Mouse (Mus musculus) NIH3T3 (cell line): ENCODE measurements around the gene Lrrc63.
"Not testable (repeated sequence)": the region's sequence is repeated elsewhere in the genome, so short reads cannot be mapped to it uniquely, and the experiment has no call there.

Experiments
- DNase-seq: peaks from one replicate; pipeline ENCODE4 v3.0.0-alpha.2; 2012; ENCODE audit warnings: low read depth

The Lrrc63 gene

GRCm38 (mm10) chr14:75130501-75131318 lies at the start of gene Lrrc63, which contains the start of gene Lcp1:
TSS of gene Lrrc63 (minus strand) at chr14:75130881.
TSS of gene Lcp1 (plus strand) at chr14:75131101.
- DNase-seq, result no peak

- no peak for DNase-seq
Observed at GRCm38 (mm10) chr14:75179255-75179963, 48.7 kb upstream of the Lrrc63 start.

GRCm38 (mm10) chr14:75178801-75179211 lies 48.1 kb upstream of the Lrrc63 start:
- DNase-seq, result no peak

- no peak for DNase-seq
Observed at GRCm38 (mm10) chr14:75178384-75178793, 47.7 kb upstream of the Lrrc63 start.

GRCm38 (mm10) chr14:75177400-75177799 lies 46.7 kb upstream of the Lrrc63 start:
- DNase-seq, result no peak

GRCm38 (mm10) chr14:75176425-75177045 lies 45.9 kb upstream of the Lrrc63 start:
- DNase-seq, result no peak

- DNase-seq, result no peak
Observed at GRCm38 (mm10) chr14:75175781-75176180, 45.1 kb upstream of the Lrrc63 start.

GRCm38 (mm10) chr14:75174731-75175555 lies 44.3 kb upstream of the Lrrc63 start:
- DNase-seq, result no peak

- no peak for DNase-seq
Observed at GRCm38 (mm10) chr14:75174296-75174695, 43.6 kb upstream of the Lrrc63 start.

- DNase-seq, result no peak
Observed at GRCm38 (mm10) chr14:75170546-75170945, 39.9 kb upstream of the Lrrc63 start.

- DNase-seq, result no peak
Observed at GRCm38 (mm10) chr14:75168501-75168900, 37.8 kb upstream of the Lrrc63 start.

GRCm38 (mm10) chr14:75165574-75166131 lies 35.0 kb upstream of the Lrrc63 start:
- no peak for DNase-seq

- DNase-seq, result no peak
Observed at GRCm38 (mm10) chr14:75164345-75164744, 33.7 kb upstream of the Lrrc63 start.

- DNase-seq, result no peak
Observed at GRCm38 (mm10) chr14:75163866-75164265, 33.2 kb upstream of the Lrrc63 start.

- no peak for DNase-seq
Observed at GRCm38 (mm10) chr14:75159375-75159774, 28.7 kb upstream of the Lrrc63 start.

- DNase-seq, result no peak
Observed at GRCm38 (mm10) chr14:75154481-75154880, 23.8 kb upstream of the Lrrc63 start.

GRCm38 (mm10) chr14:75151146-75151545 lies 20.5 kb upstream of the Lrrc63 start:
- no peak for DNase-seq

- DNase-seq, result no peak
Observed at GRCm38 (mm10) chr14:75150653-75151052, 20.0 kb upstream of the Lrrc63 start.

GRCm38 (mm10) chr14:75148229-75148628 lies 17.5 kb upstream of the Lrrc63 start:
- DNase-seq, result peak; percentile 3

GRCm38 (mm10) chr14:75147706-75148105 lies 17.0 kb upstream of the Lrrc63 start:
- DNase-seq, result not testable (repeated sequence)

GRCm38 (mm10) chr14:75139225-75139624 lies 8.5 kb upstream of the Lrrc63 start:
- DNase-seq, result no peak
